Mouse (Mus musculus) heart, embryonic 11.5 days (tissue): Measurements from ENCODE around the gene Rbpj. TPM values are rescaled to one million over a fixed set of nuclear protein-coding genes. Genes with fewer than 3 reads are reported as not detected.
"Not testable (repeated sequence)": the region's sequence is repeated elsewhere in the genome, so short reads cannot be mapped to it uniquely, and the experiment has no call there.

ENCODE experiments used
- ATAC-seq: fragments of 200-750 bp; cut with Nextera tagmentation; replicated peaks from 2 replicates; pipeline ENCODE4 v1.8.0; 2017; ENCODE audit warnings: moderate library complexity; ENCODE audit not compliant: insufficient number of reproducible peaks, low FRiP score, low TSS enrichment
- H3K27ac ChIP-seq: fragments of 300-500 bp; sonication (generic); 2 replicates; pipeline ENCODE4 v1.5.1; 2014; ENCODE audit warnings: mild to moderate bottlenecking, low read depth, low read length
- H3K27me3 ChIP-seq: fragments of 300-500 bp; sonication (generic); 2 replicates; pipeline ENCODE4 v1.6.1; 2014; ENCODE audit warnings: mild to moderate bottlenecking, low read length, mixed read lengths; ENCODE audit not compliant: control insufficient read depth, insufficient read depth
- H3K36me3 ChIP-seq: fragments of 300-500 bp; sonication (generic); 2 replicates; pipeline ENCODE4 v1.6.1; 2014; ENCODE audit warnings: mild to moderate bottlenecking, low read length, moderate library complexity, mixed read lengths; ENCODE audit not compliant: control insufficient read depth, insufficient read depth
- H3K4me1 ChIP-seq: fragments of 300-500 bp; sonication (generic); 2 replicates; pipeline ENCODE4 v1.6.1; 2014; ENCODE audit warnings: low read length; ENCODE audit not compliant: control insufficient read depth, insufficient read depth
- H3K4me2 ChIP-seq: fragments of 300-500 bp; sonication (generic); 2 replicates; pipeline ENCODE4 v1.6.1; 2014; ENCODE audit warnings: mild to moderate bottlenecking, moderate library complexity
- H3K4me3 ChIP-seq: fragments of 300-500 bp; sonication (generic); 2 replicates; pipeline ENCODE4 v1.5.1; 2014; ENCODE audit warnings: low read depth, low read length
- H3K9ac ChIP-seq: fragments of 300-500 bp; sonication (generic); 2 replicates; pipeline ENCODE4 v1.6.1; 2014; ENCODE audit warnings: mild to moderate bottlenecking, low read depth, low read length, moderate library complexity
- H3K9me3 ChIP-seq: fragments of 300-500 bp; sonication (generic); replicated peaks from 2 replicates; pipeline ENCODE4 v1.6.1; 2016; ENCODE audit warnings: low read length; ENCODE audit not compliant: control insufficient read depth
- WGBS: fragments of 180-500 bp; shearing (Covaris S2); extraction: QIAGEN DNeasy Blood & Tissue Kit; methylation state at CpG from one replicate; pipeline ENCODE4 v1.1.7; 2014; ENCODE audit not compliant: insufficient replicate concordance; 5-methylcytosine and 5-hydroxymethylcytosine counted together
- polyA plus RNA-seq: library from polyadenylated mRNA; unstranded; fragments of >200 nt; fragmentation: Nextera tagmentation; extraction: Ambion mirVana; gene quantifications from 2 replicates; pipeline ENCODE4 v1.2.1, GENCODE M21; 2014

Gene Rbpj
- polyA plus RNA-seq, 1 experiment from 2014 or later, result 22.0 TPM

DNA sequence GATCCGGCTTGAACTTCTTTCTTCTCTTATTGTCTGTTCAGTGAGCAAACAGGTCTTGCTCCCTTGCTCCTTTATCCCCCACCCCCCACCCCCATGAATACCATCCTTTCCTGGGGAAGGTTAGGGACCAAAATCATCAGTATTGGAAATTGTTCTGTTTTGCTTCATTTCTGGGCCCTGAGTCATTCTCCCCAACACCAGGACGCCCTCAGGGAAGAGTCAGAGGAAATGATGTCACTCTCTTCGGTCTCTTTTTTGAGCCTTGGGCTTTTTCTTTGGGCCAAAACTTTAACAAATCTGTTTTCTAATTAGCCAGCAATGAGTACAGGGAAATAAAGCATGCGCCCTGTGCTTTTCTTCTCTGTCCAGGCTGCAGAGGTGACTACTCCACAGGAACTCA is 77.4 kb downstream of the Rbpj start:
- no peak overlapping the region for H3K4me2 ChIP-seq
- H3K9me3 ChIP-seq, result no peaks in the 10 kb centered on the region
- H3K4me3 ChIP-seq, result no peak overlapping the region
- 71% methylated on average over 4 of the region's 4 CpGs for WGBS
- H3K4me1 ChIP-seq, result no peaks in the 10 kb centered on the region
- H3K27ac ChIP-seq, result no peak overlapping the region
- ATAC-seq, result no peak
- no peak overlapping the region for H3K9ac ChIP-seq
- no peaks in the 10 kb centered on the region for H3K27me3 ChIP-seq
- H3K36me3 ChIP-seq, result no peaks in the 10 kb centered on the region

DNA sequence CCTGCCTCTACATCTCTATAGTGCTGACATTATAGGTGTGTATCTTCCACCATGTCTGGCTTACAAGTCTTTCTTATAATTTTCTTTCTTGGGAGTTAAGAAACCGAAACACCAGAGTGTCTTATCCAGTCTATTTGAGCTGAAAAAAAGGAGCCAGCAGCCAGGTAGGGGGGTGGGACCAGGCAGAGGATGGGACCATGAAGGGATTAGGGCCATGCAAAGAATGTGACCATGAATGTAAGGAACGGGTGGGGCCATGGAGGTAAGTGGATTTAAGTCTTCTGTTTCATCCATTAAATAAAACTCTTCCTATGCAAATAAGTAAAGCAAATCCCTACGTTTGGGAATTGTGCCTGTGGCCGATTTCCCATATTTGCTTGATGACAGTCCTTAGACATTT is 78.0 kb downstream of the Rbpj start:
- ATAC-seq, result no peak
- Histone ChIP-seq H3K9ac (no peak overlapping the region), H3K4me2 (no peak overlapping the region), H3K4me3 (no peak overlapping the region), H3K27ac (no peak overlapping the region), H3K36me3 (no peaks in the 10 kb centered on the region), H3K4me1 (no peaks in the 10 kb centered on the region), H3K9me3 (no peaks in the 10 kb centered on the region), H3K27me3 (no peaks in the 10 kb centered on the region)
- 85% methylated on average over 4 of the region's 4 CpGs for WGBS

DNA sequence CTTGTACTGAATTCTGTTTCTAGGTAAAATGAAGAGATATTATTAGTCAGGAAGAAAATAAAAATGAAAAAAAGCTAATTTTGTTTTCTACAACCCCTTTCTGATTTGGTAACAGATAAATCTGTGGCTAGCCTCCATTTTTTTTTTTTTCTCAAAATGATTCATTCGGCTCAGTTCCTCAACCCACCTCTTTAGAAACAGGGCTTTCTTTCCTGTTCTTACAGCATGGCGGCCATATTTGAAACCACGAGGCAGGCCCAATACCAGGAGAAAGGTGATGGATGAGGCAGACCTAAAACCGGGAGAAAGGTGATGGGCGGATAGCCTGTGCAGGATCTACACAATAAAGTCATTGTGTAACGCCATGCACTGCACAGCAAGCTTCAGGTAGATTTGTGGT is 80.5 kb downstream of the Rbpj start:
- Histone ChIP-seq H3K27ac (no peak overlapping the region), H3K4me1 (no peaks in the 10 kb centered on the region), H3K36me3 (no peaks in the 10 kb centered on the region), H3K27me3 (no peaks in the 10 kb centered on the region), H3K4me2 (no peak overlapping the region), H3K9ac (no peak overlapping the region), H3K9me3 (no peaks in the 10 kb centered on the region), H3K4me3 (no peak overlapping the region)
- 83% methylated on average over 6 of the region's 6 CpGs for WGBS
- ATAC-seq, result no peak

DNA sequence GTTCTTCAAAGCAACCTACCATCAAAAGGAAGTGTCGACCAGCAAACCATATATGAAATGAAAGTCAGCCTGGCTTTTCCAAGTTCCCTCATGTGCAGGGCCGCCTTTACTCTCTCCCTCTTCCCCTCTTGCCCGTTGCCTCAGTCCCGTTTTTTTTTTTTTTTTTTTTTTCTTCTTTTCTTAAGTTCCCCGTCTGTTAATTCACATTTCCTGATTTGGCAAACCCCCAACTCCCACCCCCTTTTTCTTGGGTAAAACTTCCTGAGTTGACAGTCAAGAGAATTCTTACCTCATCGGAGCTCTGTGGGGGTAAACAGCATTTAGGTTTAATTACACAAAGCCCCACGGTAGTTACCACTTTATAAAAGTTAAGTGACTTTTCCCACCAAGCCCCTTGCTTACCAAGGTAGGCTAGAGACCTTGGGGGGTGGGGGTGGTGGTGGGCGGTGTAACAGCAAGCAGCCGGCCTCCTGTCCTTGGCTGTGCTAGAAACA is 81.1 kb downstream of the Rbpj start:
- Histone ChIP-seq H3K27ac (no peak overlapping the region), H3K9me3 (no peaks in the 10 kb centered on the region), H3K9ac (no peak overlapping the region), H3K4me3 (no peak overlapping the region), H3K27me3 (no peaks in the 10 kb centered on the region), H3K36me3 (no peaks in the 10 kb centered on the region), H3K4me2 (no peak overlapping the region), H3K4me1 (no peaks in the 10 kb centered on the region)
- ATAC-seq, result no peak
- 54% methylated on average over 9 of the region's 9 CpGs for WGBS

DNA sequence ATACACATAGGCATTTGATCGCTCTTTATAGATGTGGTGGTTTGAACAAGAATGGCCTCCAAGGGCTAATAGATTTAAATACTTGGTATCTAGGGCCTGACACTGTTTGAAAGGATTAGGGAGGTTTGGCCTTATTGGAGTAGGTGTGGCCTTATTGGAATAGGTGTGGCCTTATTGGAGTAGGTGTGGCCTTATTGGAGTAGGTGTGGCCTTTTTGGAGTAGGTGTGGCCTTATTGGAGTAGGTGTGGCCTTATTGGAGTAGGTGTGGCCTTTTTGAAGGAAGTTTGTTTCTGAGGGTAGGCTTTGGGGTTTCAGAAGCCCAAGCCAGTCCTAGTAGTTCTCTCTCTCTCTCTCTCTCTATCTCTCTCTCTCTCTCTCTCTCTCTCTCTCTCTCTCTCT is 84.4 kb downstream of the Rbpj start:
- H3K9ac ChIP-seq, H3K9me3 ChIP-seq, H3K4me1 ChIP-seq, H3K27me3 ChIP-seq, H3K4me3 ChIP-seq, H3K27ac ChIP-seq, H3K4me2 ChIP-seq, ATAC-seq, H3K36me3 ChIP-seq: not testable (repeated sequence)
- WGBS, result 95% methylated on average over 1 of the region's 1 CpGs

DNA sequence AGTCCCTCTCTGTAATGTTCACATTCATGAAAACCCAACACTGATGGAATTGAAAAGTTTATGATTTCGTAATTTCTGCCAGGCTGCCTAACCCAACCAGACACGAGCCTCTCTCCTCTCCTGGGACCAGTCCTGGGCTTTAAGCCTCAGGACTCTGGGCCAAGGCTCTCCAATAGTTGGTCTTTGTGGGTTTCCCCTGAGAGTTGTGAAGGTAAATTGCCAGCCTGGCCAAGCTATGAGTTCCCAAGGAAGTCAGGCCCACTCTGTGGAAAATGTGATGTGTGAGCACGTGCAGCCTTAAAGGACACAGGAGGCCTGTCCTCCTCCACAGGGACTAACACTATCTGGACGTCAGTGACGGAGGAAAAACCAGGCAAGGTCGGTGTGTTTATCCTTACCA is 85.4 kb downstream of the Rbpj start:
- H3K4me2 ChIP-seq, result no peak overlapping the region
- H3K36me3 ChIP-seq, result no peaks in the 10 kb centered on the region
- 73% methylated on average over 6 of the region's 6 CpGs for WGBS
- no peak for ATAC-seq
- no peaks in the 10 kb centered on the region for H3K27me3 ChIP-seq
- H3K9me3 ChIP-seq, result no peaks in the 10 kb centered on the region
- no peaks in the 10 kb centered on the region for H3K4me1 ChIP-seq
- H3K9ac ChIP-seq, result no peak overlapping the region
- H3K27ac ChIP-seq, result no peak overlapping the region
- no peak overlapping the region for H3K4me3 ChIP-seq

DNA sequence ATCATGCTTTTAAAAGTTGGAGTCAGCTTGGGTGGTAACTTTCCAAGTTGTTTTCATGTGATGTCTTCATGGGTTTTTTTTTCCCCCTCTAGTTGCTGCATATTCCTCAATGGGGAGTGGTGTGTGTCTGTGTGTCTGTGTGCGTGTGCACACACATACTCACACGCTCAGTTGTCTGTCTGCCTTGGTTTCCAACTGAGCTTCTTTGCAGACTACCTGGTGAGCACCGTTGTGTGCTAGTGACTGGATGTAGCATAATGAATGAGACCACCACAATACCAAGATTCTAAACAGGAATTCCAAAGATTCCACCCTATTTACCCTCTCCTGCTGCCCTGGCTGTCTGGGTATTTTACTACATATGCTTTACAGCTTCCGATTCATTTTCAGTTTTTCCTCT is 86.0 kb downstream of the Rbpj start:
- Histone ChIP-seq H3K9ac (no peak overlapping the region), H3K27me3 (no peaks in the 10 kb centered on the region), H3K27ac (no peak overlapping the region), H3K4me3 (no peak overlapping the region), H3K4me2 (no peak overlapping the region), H3K9me3 (no peaks in the 10 kb centered on the region), H3K36me3 (no peaks in the 10 kb centered on the region), H3K4me1 (no peaks in the 10 kb centered on the region)
- 81% methylated on average over 4 of the region's 4 CpGs for WGBS
- ATAC-seq, result no peak

DNA sequence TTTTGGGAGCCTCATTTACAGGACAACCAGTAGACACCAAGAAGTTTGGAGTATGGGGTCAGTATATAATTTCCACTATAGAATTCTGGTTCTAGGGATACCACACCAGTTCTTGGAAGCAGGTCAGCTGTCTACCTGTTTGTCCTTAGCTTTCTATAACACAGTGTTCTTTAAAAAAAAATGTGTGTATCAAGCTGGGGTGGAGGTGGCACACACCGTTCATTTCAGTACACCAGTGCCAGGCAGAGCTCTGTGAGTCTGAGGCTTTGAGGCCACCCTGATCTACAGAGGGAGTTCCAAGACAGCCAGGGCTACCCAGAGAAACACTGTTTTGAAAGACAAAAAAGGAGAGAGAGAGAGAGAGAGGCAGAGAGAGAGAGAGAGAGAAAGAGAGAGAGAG is 87.3 kb downstream of the Rbpj start:
- no peaks in the 10 kb centered on the region for H3K9me3 ChIP-seq
- no peaks in the 10 kb centered on the region for H3K27me3 ChIP-seq
- no peaks in the 10 kb centered on the region for H3K36me3 ChIP-seq
- no peaks in the 10 kb centered on the region for H3K4me1 ChIP-seq
- H3K4me3 ChIP-seq, result no peak overlapping the region
- H3K9ac ChIP-seq, result no peak overlapping the region
- no peak overlapping the region for H3K27ac ChIP-seq
- no peak overlapping the region for H3K4me2 ChIP-seq
- no peak for ATAC-seq
- WGBS, result 85% methylated on average over 1 of the region's 1 CpGs

DNA sequence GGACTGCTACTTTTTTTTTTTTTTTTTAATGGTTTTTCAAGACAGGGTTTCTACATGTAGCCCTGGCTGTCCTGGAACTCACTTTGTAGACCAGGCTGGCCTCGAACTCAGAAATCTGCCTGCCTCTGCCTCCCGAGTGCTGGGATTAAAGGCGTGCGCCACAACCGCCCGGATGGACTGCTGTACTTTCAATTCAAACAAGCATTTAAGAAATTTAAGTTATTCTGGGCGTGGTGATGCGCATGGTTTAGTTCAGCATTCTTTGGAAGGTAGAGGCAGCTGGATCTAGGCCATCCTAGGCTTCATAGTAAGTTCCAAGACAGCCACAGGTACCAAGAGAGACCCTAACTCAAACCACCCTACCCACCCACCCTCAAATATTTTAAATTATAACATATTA is 88.2 kb downstream of the Rbpj start:
- H3K4me1 ChIP-seq, result no peaks in the 10 kb centered on the region
- no peak overlapping the region for H3K4me3 ChIP-seq
- H3K4me2 ChIP-seq, result no peak overlapping the region
- no peaks in the 10 kb centered on the region for H3K9me3 ChIP-seq
- WGBS, result 87% methylated on average over 8 of the region's 8 CpGs
- ATAC-seq, result no peak
- H3K9ac ChIP-seq, result no peak overlapping the region
- H3K27me3 ChIP-seq, result no peaks in the 10 kb centered on the region
- H3K27ac ChIP-seq, result no peak overlapping the region
- H3K36me3 ChIP-seq, result no peaks in the 10 kb centered on the region
